Mouse (Mus musculus) testis, postnatal 14 days (tissue): ENCODE measurements around the gene Bdp1.

Experiments
- DNase-seq: peaks from one replicate; pipeline ENCODE4 v3.0.0; 2021; ENCODE audit warnings: low spot score

The Bdp1 gene

DNA sequence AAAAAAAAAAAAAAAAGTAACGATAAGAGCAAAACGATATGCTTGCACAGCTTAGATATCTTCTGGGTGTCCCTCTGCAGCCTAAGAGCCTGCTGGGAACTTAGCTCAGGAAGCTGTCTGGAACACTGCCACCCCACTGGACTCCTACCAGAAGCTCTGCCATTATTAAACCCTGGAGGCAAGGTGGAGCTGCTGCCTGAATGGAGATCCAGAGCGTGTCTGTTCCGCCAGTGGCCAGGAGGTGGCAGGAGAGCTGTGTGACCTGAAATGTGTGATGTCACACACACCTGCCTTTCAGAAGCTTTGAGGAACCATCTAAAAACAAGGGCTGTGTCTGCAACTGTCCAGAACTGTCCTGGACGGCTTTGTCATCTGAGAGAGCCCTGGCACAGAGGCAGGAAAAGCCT lies 102.1 kb downstream of the Bdp1 start:
- peak; percentile 74 for DNase-seq

DNA sequence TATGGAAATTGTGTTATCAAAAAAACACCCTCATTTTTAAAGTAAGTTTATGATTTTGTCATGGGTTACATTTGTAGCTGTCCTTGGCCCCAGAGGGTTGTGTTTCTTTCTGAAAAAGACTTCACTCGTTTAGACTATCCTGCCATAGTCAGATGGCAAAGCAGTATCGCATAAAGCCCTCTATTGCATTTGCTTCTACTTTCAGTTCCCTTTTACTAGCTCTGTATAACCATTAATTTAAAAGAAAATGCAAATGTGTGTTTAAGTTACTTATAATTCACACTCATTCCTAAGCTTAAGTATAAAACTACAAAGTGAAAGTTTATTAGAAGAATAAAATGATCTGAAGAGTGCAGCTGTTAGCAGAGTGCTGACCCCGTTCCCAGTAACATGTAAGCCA lies 104.8 kb downstream of the Bdp1 start:
- no peak for DNase-seq

DNA sequence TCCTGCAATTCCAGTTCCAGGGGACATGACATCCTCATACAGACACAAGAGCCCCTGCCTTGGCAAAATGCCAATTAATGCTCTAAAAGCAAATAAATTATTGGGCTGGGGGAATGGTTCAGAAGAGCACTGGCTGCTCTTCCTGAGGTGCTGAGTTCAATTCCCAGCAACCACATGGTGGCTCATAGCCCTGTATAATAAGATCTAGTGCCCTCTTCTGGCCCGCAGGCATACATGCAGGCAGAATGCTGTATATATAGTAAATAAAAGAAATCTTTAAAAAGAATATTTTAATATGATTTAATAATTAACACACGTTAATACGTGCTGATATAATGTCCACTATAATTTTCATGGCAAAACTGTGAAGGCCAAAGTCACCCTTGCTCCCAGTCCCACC lies 105.8 kb downstream of the Bdp1 start:
- DNase-seq = no peak

DNA sequence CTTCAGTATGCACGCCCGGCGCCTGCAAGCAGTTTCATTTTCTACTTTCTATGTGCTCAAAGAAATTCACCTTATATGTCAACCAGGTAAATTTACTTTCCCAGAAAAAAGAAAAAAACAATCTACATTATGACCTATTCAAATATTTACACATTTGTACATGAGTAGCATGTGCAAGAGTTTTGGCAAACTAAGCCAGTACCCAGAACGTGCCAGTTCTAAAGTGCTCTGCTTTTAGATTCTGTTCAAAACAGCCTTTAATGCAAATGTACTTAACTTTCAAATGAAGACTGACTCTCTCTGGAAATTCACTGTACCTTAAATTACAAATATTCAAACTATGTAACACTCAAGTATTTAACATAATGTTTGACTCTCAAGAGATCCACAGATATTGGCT lies 114.3 kb downstream of the Bdp1 start:
- no peak for DNase-seq

DNA sequence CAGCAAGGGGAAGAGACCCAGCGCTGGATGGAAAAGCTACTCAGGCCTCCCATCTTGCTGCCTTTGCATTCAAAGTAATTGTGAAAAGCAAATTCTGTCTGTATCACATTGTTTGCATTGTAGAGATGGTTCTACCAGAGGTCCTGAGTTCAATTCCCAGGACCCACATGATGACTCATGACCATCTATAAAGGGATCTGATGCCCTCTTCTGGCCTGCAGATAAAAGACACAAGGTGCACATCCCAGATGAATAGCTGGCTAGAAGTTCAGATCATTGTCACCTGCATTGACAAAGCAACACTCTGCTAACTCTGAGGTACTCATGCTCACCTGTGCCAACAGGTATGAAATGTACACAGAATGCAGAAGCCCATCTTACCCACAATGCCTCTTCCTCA lies 120.5 kb downstream of the Bdp1 start:
- DNase-seq = no peak

DNA sequence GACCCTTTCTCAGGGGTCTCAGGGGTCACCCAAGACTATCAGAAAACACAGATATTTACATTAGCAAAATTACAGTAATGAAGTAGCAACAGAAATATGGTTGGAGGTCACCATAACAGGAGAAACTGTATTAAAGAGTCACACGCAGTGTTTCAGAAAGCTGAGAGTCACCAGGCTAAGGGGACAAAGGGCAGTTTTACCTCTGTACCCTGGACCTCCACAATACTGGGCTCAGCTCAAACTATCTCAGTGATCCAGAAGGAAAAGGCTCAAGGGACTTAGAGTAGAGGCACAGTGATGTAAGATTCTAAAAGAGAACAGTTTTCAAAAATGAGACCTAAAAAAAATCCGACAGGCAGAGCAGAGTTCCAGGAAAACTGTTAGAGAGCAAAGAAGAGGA lies 124.5 kb downstream of the Bdp1 start:
- no peak for DNase-seq

DNA sequence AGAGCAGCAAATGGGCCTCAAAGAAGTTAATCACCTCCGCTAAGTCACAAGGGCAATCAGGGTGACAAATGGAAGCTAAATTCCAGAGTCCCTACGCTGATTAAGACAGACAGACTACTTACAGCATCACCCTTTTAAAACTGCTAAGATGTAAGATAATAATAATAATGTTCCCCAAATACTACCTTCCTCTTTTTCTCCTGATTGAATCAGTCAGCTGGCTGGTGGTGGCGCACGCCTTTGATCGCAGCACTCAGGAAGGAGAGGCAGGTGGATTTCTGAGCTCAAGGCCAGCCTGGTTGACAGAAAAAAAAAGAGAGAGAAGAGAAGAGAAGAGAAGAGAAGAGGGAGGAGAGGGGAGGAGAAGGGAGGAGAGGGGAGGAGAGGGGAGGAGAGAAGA lies 133.8 kb downstream of the Bdp1 start:
- no peak for DNase-seq
